Mouse (Mus musculus): ENCODE results near the gene Cytl1. TPM values are rescaled to one million over a fixed set of nuclear protein-coding genes. Genes with fewer than 3 reads are reported as not detected.

Cytl1 gene
- polyA plus RNA-seq, 1 experiment from 2014 or later, result not detected

DNA sequence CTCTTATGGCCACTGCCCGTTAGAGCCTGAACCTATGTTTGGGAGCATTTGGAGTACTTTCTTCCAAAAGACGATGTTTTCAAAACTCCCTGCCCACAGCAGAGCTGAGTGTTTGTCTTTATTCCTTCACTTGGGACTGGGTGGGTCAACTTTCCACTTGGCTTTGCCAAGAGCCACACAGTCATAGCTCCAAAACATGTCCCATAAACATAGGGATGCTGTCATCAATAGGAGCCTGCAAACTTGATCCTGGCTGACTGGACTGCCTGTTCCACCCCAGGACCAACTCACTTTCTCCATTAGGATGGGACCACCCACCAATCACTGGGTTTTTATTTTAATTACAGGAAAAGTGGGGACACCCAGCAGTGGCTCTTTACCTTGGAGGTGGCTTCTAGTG, 4.5 kb upstream of the Cytl1 start:
- no peaks in the 10 kb centered on the region for H3K27me3 ChIP-seq (replicated peaks; ENCODE audit: control insufficient read depth, insufficient read depth, low read length)
- no peak for TF ChIP-seq CTCF (IDR thresholded peaks at IDR 0.05; ENCODE audit: low read depth)

DNA sequence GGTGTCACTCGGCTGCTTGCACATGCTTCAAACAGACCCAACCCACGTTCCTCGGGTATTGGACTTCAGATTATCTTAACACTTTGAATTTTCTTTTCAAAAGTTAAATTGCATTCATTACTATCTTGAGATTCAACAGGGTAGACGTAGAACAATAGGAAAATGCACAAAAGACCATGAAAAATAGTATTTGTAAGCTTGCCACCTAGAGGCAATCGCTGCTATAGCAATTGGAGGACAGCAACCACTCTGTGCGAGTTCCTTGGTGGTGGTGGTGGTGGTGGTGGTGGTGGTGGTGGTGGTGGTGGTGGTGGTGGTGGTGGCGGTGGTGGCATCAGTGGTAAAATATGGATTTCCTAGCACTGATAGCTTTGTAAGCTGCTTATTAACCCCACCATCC, 894 bp downstream of the Cytl1 start:
- TF ChIP-seq CTCF (IDR thresholded peaks at IDR 0.05; ENCODE audit: low read depth), result peak; percentile 34; the same call in 1 of the 2 replicates
- Histone ChIP-seq H3K4me2 (replicated peaks; ENCODE audit: low read depth) (no peak overlapping the region), H3K4me3 (ENCODE audit: low read depth, low read length) (no peak overlapping the region), H3K36me3 (ENCODE audit: control insufficient read depth, insufficient read depth) (no peaks in the 10 kb centered on the region), H3K9me3 (ENCODE audit: control insufficient read depth) (no peaks in the 10 kb centered on the region), H3K27ac (ENCODE audit: low read depth, low read length) (no peak overlapping the region), H3K9ac (ENCODE audit: low read depth, low read length) (no peak overlapping the region), H3K4me1 (replicated peaks; ENCODE audit: control insufficient read depth, insufficient read depth, low read length) (no peaks in the 10 kb centered on the region), H3K27me3 (replicated peaks; ENCODE audit: control insufficient read depth, insufficient read depth, low read length) (no peaks in the 10 kb centered on the region)
- no peak for ATAC-seq
- WGBS, result 62% methylated on average over 7 of the region's 7 CpGs

More for the DNA sequence above, 4.5 kb upstream of the Cytl1 start:
- Histone ChIP-seq H3K27ac (ENCODE audit: low read depth, low read length) (no peak overlapping the region), H3K4me2 (replicated peaks; ENCODE audit: low read depth) (no peak overlapping the region), H3K9me3 (ENCODE audit: control insufficient read depth) (no peaks in the 10 kb centered on the region), H3K9ac (ENCODE audit: low read depth, low read length) (no peak overlapping the region), H3K36me3 (ENCODE audit: control insufficient read depth, insufficient read depth) (no peaks in the 10 kb centered on the region), H3K4me1 (replicated peaks; ENCODE audit: control insufficient read depth, insufficient read depth, low read length) (no peaks in the 10 kb centered on the region), H3K4me3 (ENCODE audit: low read depth, low read length) (no peak overlapping the region)
- WGBS, result 88% methylated on average over 2 of the region's 2 CpGs
- ATAC-seq, result no peak

DNA sequence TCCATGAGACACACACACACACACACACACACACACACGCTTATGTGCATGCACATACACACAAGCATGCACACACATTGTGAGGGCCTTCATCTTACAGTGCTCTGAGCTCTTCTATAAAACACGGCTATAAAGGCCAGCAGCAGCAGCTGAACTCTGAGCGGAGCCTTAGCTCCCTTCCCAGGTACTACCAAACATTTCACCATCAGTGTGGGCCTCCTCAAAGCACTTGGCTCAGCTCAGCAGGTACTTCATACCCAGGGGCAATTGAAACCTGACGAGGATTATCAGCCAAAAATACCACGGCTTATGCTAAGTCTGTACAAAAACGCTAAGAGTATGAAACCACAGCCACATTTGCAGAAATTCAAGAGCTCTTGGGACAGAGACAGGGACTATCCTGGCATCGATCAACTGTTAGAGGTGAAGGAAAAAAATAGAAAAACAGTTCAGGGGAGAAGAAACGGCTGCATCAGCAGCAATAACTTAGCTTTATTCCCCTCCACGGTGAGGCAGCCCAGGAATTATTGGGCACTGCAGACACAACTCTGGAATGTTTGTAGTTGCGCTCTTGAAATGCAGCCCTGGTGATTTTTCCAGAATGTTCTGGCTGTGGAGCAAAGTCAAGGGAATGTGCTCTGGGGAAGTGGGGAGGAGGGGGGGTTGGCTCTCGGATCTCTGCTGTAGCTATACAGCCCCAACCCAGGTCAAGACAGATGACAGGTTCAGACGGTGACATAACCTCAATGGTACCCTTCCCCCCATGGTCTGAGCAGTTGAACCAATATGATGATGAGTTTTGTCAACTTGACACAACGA, 8.8 kb downstream of the Cytl1 start:
- Histone ChIP-seq H3K27me3 (replicated peaks; ENCODE audit: control insufficient read depth, insufficient read depth, low read length) (no peaks in the 10 kb centered on the region), H3K4me3 (ENCODE audit: low read depth, low read length) (no peak overlapping the region), H3K9me3 (ENCODE audit: control insufficient read depth) (no peaks in the 10 kb centered on the region), H3K4me2 (replicated peaks; ENCODE audit: low read depth) (no peak overlapping the region), H3K4me1 (replicated peaks; ENCODE audit: control insufficient read depth, insufficient read depth, low read length) (no peaks in the 10 kb centered on the region), H3K36me3 (ENCODE audit: control insufficient read depth, insufficient read depth) (no peaks in the 10 kb centered on the region), H3K9ac (ENCODE audit: low read depth, low read length) (no peak overlapping the region), H3K27ac (ENCODE audit: low read depth, low read length) (no peak overlapping the region)
- 70% methylated on average over 13 of the region's 13 CpGs for WGBS
- no peak for ATAC-seq
- TF ChIP-seq CTCF (IDR thresholded peaks at IDR 0.05; ENCODE audit: low read depth), result no peak

DNA sequence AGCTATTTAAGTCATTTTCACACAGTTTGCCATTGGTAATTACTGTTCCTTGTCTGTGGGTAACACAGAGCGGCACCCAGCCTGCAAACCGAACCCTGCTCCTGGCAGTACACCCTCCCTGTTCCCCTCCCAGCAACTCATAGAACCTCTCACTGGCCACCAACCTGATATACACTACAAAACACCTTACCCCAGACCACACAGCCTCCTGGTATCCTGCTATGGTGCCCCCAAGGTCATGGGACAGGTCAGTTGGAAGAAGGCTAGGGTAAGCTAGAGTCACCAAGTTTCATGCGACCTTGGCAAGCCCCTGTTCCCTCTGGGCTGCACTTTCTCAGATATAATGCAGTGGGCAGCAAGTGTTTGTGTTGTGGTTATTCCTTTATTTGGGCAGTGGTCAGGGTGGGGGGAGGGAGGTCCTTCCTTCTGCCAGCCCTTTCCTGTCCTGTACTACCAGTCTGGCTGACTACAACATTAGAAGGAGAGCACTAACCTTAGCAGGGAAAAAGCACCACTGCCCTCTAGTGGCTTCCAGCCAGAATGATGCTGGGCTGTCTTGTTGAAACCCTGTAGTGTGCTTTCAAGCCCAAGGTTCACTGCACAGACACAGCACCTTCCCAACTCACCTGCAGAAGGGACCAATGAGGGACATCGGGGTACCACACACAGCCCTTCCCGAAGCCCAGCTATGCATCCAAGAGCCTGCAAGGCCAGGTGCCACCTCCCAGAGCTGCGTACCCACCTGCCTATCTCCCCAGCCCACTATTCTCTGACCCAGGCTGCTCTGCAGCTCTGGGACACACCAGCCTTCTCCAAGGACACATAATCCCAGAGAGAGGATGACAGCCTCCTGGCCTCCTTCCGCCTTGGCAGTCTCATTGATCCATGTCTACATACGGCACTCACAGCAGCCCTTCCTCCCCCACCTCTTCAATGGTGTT, 17.0 kb downstream of the Cytl1 start:
- H3K4me3 ChIP-seq (ENCODE audit: low read depth, low read length), result no peak overlapping the region
- WGBS, result 64% methylated on average over 8 of the region's 8 CpGs
- H3K27ac ChIP-seq (ENCODE audit: low read depth, low read length), result no peak overlapping the region
- H3K9me3 ChIP-seq (ENCODE audit: control insufficient read depth), result no peaks in the 10 kb centered on the region
- H3K4me2 ChIP-seq (replicated peaks; ENCODE audit: low read depth), result no peak overlapping the region
- no peaks in the 10 kb centered on the region for H3K27me3 ChIP-seq (replicated peaks; ENCODE audit: control insufficient read depth, insufficient read depth, low read length)
- no peaks in the 10 kb centered on the region for H3K36me3 ChIP-seq (ENCODE audit: control insufficient read depth, insufficient read depth)
- no peaks in the 10 kb centered on the region for H3K4me1 ChIP-seq (replicated peaks; ENCODE audit: control insufficient read depth, insufficient read depth, low read length)
- TF ChIP-seq CTCF (IDR thresholded peaks at IDR 0.05; ENCODE audit: low read depth), result peak; percentile 92
- H3K9ac ChIP-seq (ENCODE audit: low read depth, low read length), result no peak overlapping the region
- 0 out of 2 replicates have a peak, but pooled peaks have one; percentile 31 for ATAC-seq

DNA sequence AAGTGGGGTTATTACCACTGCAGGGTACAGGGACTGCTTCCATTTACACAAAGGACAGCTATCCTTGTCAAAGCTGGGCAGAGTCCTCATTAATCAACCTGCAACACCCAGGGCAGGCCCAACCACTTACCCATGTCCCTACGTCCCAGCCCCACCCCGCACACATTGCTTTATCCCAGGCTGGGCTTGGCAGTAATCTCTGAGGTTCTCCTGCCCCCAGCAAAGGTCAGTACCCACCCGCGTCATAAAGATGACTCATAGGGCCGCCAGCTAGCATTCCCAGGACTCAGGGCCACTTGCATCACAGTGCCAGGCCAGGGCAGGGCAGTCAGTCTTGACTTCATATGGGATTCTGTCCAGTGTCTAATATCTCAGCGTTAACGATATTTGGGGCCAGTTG, 18.0 kb downstream of the Cytl1 start:
- Histone ChIP-seq H3K9ac (ENCODE audit: low read depth, low read length) (no peak overlapping the region), H3K27me3 (replicated peaks; ENCODE audit: control insufficient read depth, insufficient read depth, low read length) (no peaks in the 10 kb centered on the region), H3K27ac (ENCODE audit: low read depth, low read length) (no peak overlapping the region), H3K4me2 (replicated peaks; ENCODE audit: low read depth) (no peak overlapping the region), H3K4me1 (replicated peaks; ENCODE audit: control insufficient read depth, insufficient read depth, low read length) (no peaks in the 10 kb centered on the region), H3K36me3 (ENCODE audit: control insufficient read depth, insufficient read depth) (no peaks in the 10 kb centered on the region), H3K9me3 (ENCODE audit: control insufficient read depth) (no peaks in the 10 kb centered on the region), H3K4me3 (ENCODE audit: low read depth, low read length) (no peak overlapping the region)
- ATAC-seq, result peak; percentile 86
- WGBS, result 38% methylated on average over 7 of the region's 7 CpGs
- no peak for TF ChIP-seq CTCF (IDR thresholded peaks at IDR 0.05; ENCODE audit: low read depth)

DNA sequence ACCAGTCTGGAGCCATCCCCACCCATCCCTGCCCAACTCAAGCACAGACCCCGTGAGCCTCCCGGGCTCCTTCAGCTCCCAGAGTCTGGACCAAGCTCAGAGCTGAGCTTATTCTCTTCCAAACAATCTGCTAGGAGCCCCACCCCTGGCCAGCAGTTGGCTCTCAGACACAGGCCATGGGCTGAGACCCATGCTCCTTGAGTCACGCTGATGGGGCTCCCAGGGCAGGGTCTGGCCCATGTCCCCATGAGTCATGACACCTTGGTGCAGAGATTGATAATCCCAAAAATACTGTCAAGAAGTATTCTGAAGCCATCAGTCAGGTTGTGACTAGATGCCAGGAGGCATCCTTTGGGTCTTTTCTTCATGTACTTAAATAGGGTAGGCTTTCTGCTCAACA, 26.7 kb downstream of the Cytl1 start:
- H3K4me2 ChIP-seq (replicated peaks; ENCODE audit: low read depth), result no peak overlapping the region
- no peak overlapping the region for H3K9ac ChIP-seq (ENCODE audit: low read depth, low read length)
- no peak for ATAC-seq
- no peaks in the 10 kb centered on the region for H3K27me3 ChIP-seq (replicated peaks; ENCODE audit: control insufficient read depth, insufficient read depth, low read length)
- H3K4me1 ChIP-seq (replicated peaks; ENCODE audit: control insufficient read depth, insufficient read depth, low read length), result no peaks in the 10 kb centered on the region
- H3K36me3 ChIP-seq (ENCODE audit: control insufficient read depth, insufficient read depth), result no peaks in the 10 kb centered on the region
- H3K4me3 ChIP-seq (ENCODE audit: low read depth, low read length), result no peak overlapping the region
- H3K9me3 ChIP-seq (ENCODE audit: control insufficient read depth), result no peaks in the 10 kb centered on the region
- 88% methylated on average over 3 of the region's 3 CpGs for WGBS
- no peak overlapping the region for H3K27ac ChIP-seq (ENCODE audit: low read depth, low read length)
- no peak for TF ChIP-seq CTCF (IDR thresholded peaks at IDR 0.05; ENCODE audit: low read depth)

Measured in intestine, postnatal 0 days (tissue).